Mouse (Mus musculus) neutrophil, adult 5-6 weeks (primary cell): ENCODE results near the gene Ncbp1. TPM values are rescaled to one million over a fixed set of nuclear protein-coding genes. Genes with fewer than 3 reads are reported as not detected.
"Not testable (repeated sequence)": the region's sequence is repeated elsewhere in the genome, so short reads cannot be mapped to it uniquely, and the experiment has no call there.

ENCODE experiments used
- ATAC-seq: fragments of 151-379, 151-347 bp; 2 replicates; pipeline ENCODE4 v1.8.0; 2017; ENCODE audit warnings: mild to moderate bottlenecking, moderate TSS enrichment; ENCODE audit not compliant: insufficient number of reproducible peaks, poor library complexity, low FRiP score, severe bottlenecking; ENCODE audit errors: extremely low read depth
- total RNA-seq: library from RNA; stranded (forward); fragments of 200-1000 nt; gene quantifications from 2 replicates; pipeline ENCODE4 v1.2.3, GENCODE M21; 2017

Ncbp1 gene
- total RNA-seq, 1 experiment from 2014 or later: 39.9 TPM

GRCm38 (mm10) chr4:46186466-46186865 lies 48.1 kb downstream of the Ncbp1 start:
- ATAC-seq: no peak

GRCm38 (mm10) chr4:46192011-46192410 lies 53.6 kb downstream of the Ncbp1 start:
- not testable (repeated sequence) for ATAC-seq

GRCm38 (mm10) chr4:46195781-46196487 lies 57.5 kb downstream of the Ncbp1 start, which contains the start of gene Xpa:
TSS of gene Xpa (minus strand) at chr4:46196311.
- peak; percentile 89 for ATAC-seq

GRCm38 (mm10) chr4:46196513-46196912 lies 58.1 kb downstream of the Ncbp1 start:
- ATAC-seq: no peak

GRCm38 (mm10) chr4:46198064-46198463 lies 59.7 kb downstream of the Ncbp1 start:
- no peak for ATAC-seq

GRCm38 (mm10) chr4:46201834-46202561 lies 63.6 kb downstream of the Ncbp1 start:
- ATAC-seq: peak; percentile 72; the same call in 1 of the 2 replicates

- ATAC-seq: no peak
Observed at GRCm38 (mm10) chr4:46202562-46203126, 64.2 kb downstream of the Ncbp1 start.

- no peak for ATAC-seq
Observed at GRCm38 (mm10) chr4:46221090-46221489, 82.7 kb downstream of the Ncbp1 start.

Other genes starting within 250 kb of the Ncbp1 start
- gene Ccdc180, start 248.3 kb upstream of the Ncbp1 start, total RNA-seq: 0.47 and 0.86 TPM in 2 replicates
- 45.1 and 53.4 TPM in 2 replicates for gene Tdrd7, start 173.3 kb upstream of the Ncbp1 start, total RNA-seq
- gene Tmod1, start 99.7 kb upstream of the Ncbp1 start, total RNA-seq: 0.61 and 1.2 TPM in 2 replicates
- gene Tstd2, start 81 bp downstream of the Ncbp1 start, total RNA-seq: 27.4 and 31.9 TPM in 2 replicates
- gene Xpa, start 57.7 kb downstream of the Ncbp1 start, total RNA-seq: 62.5 and 81.4 TPM in 2 replicates
- gene Foxe1, start 205.0 kb downstream of the Ncbp1 start, total RNA-seq: not detected in 2 replicates